Mouse (Mus musculus) limb, embryonic 13.5 days (tissue): Measurements from ENCODE around the gene Phtf2. TPM values are rescaled to one million over a fixed set of nuclear protein-coding genes. Genes with fewer than 3 reads are reported as not detected.
"Not testable (repeated sequence)": the region's sequence is repeated elsewhere in the genome, so short reads cannot be mapped to it uniquely, and the experiment has no call there.

Source experiments
- ATAC-seq: fragments of 200-750 bp; cut with Nextera tagmentation; 2 replicates; pipeline ENCODE4 v1.8.0; 2017; ENCODE audit warnings: low read depth, moderate number of reproducible peaks, moderate TSS enrichment; ENCODE audit not compliant: low FRiP score
- H3K27ac ChIP-seq: fragments of 300-500 bp; sonication (generic); 2 replicates; pipeline ENCODE4 v1.5.1; 2015; ENCODE audit warnings: inconsistent platforms, mild to moderate bottlenecking, moderate library complexity
- H3K27me3 ChIP-seq: fragments of 300-500 bp; sonication (generic); 2 replicates; pipeline ENCODE4 v1.6.1; 2015; ENCODE audit warnings: mild to moderate bottlenecking, inconsistent platforms
- H3K36me3 ChIP-seq: fragments of 300-500 bp; sonication (generic); 2 replicates; pipeline ENCODE4 v1.6.1; 2015; ENCODE audit warnings: inconsistent platforms, mild to moderate bottlenecking, moderate library complexity
- H3K4me1 ChIP-seq: fragments of 300-500 bp; sonication (generic); 2 replicates; pipeline ENCODE4 v1.6.1; 2015; ENCODE audit warnings: inconsistent platforms
- H3K4me2 ChIP-seq: fragments of 300-500 bp; sonication (generic); replicated peaks from 2 replicates; pipeline ENCODE4 v1.6.1; 2015; ENCODE audit warnings: inconsistent platforms, mild to moderate bottlenecking, moderate library complexity
- H3K4me3 ChIP-seq: fragments of 300-500 bp; sonication (generic); 2 replicates; pipeline ENCODE4 v1.5.1; 2015; ENCODE audit warnings: moderate library complexity, mild to moderate bottlenecking, inconsistent platforms
- H3K9ac ChIP-seq: fragments of 300-500 bp; sonication (generic); 2 replicates; pipeline ENCODE4 v1.6.1; 2015; ENCODE audit warnings: mild to moderate bottlenecking, inconsistent platforms
- H3K9me3 ChIP-seq: fragments of 300-500 bp; sonication (generic); 2 replicates; pipeline ENCODE4 v1.6.1; 2016; ENCODE audit warnings: inconsistent platforms
- WGBS: fragments of 180-500 bp; shearing (Covaris S2); methylation state at CpG from one replicate; pipeline ENCODE4 v1.1.7; 2015; 5-methylcytosine and 5-hydroxymethylcytosine counted together
- polyA plus RNA-seq: library from polyadenylated mRNA; unstranded; fragments of >200 nt; fragmentation: Nextera tagmentation; extraction: Ambion mirVana; gene quantifications from 2 replicates; pipeline ENCODE4 v1.2.1, GENCODE M21; 2015

The Phtf2 gene
- polyA plus RNA-seq, 1 experiment from 2014 or later, result 15.7 TPM

DNA sequence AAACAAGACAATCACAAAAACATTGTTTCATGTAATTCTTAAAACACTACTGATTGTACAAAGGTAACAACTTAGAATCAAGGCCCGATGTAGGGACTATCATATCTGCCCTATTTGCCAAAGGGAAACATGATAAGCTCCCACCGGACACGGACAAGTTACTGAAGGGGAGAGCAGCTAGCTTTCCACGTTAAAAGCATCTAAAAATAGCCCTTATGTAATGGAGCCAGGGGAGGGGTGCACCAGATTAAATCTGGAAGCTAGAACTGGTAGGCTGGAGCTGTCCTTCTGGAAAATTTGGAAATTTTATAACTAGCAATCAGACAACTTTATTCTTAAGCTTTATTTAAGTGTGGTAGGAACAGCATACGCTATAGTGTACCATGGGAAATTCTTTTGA lies 122.2 kb downstream of the Phtf2 start:
- Histone ChIP-seq H3K27me3 (no peaks in the 10 kb centered on the region), H3K9ac (no peak overlapping the region), H3K4me1 (no peaks in the 10 kb centered on the region), H3K4me2 (no peak overlapping the region), H3K4me3 (no peak overlapping the region), H3K36me3 (peaks cover 14% of the 10 kb centered on the region), H3K9me3 (no peaks in the 10 kb centered on the region), H3K27ac (no peak overlapping the region)
- WGBS, result 76% methylated on average over 5 of the region's 5 CpGs
- no peak for ATAC-seq

GRCm38 (mm10) chr5:20753963-20754362 lies 128.0 kb downstream of the Phtf2 start:
- Histone ChIP-seq H3K4me1 (no peaks in the 10 kb centered on the region; the same call in 1 of the 2 replicates), H3K4me3 (no peak overlapping the region), H3K4me2 (no peak overlapping the region), H3K9ac (no peak overlapping the region), H3K27me3 (no peaks in the 10 kb centered on the region), H3K27ac (no peak overlapping the region), H3K36me3 (peaks cover 4% of the 10 kb centered on the region), H3K9me3 (no peaks in the 10 kb centered on the region)
- 26% methylated on average over 5 of the region's 5 CpGs for whole genome bisulfite sequencing
- ATAC-seq, result no peak

- no peak overlapping the region for H3K4me3 ChIP-seq
- no peak for ATAC-seq
- H3K27me3 ChIP-seq, result no peaks in the 10 kb centered on the region
- WGBS, result 61% methylated on average over 2 of the region's 2 CpGs
- no peaks in the 10 kb centered on the region; the same call in 1 of the 2 replicates for H3K36me3 ChIP-seq
- no peak overlapping the region for H3K9ac ChIP-seq
- H3K27ac ChIP-seq, result no peak overlapping the region
- no peak overlapping the region for H3K4me2 ChIP-seq
- no peaks in the 10 kb centered on the region; the same call in 1 of the 2 replicates for H3K4me1 ChIP-seq
- H3K9me3 ChIP-seq, result no peaks in the 10 kb centered on the region
These were observed 128.8 kb downstream of the Phtf2 start for GRCm38 (mm10) chr5:20753096-20753495.

DNA sequence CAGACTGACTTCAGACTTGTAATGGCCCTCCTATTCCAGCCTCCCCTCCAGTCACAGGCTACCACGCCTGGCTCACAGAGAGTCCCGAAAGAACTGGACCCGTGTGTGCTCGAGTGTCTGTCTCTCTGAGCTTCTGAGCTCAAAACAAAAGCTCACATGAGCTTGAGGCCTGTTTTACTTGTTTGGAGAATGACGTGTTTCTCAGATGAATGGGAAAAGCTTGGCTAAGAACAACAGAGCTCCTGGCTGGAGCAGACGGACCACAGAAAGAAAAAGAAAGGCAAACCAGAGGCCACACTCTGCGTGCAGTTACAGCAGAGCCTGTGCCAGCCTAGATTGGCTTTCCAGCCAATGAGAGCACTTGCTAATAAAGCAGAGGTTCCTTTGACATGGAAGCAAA lies 130.2 kb downstream of the Phtf2 start:
- H3K27ac ChIP-seq, result no peak overlapping the region
- no peak overlapping the region for H3K4me3 ChIP-seq
- H3K36me3 ChIP-seq, result no peaks in the 10 kb centered on the region
- H3K4me1 ChIP-seq, result no peaks in the 10 kb centered on the region; the same call in 1 of the 2 replicates
- WGBS, result 56% methylated on average over 7 of the region's 7 CpGs
- H3K27me3 ChIP-seq, result no peaks in the 10 kb centered on the region
- no peaks in the 10 kb centered on the region for H3K9me3 ChIP-seq
- no peak overlapping the region for H3K9ac ChIP-seq
- ATAC-seq, result no peak
- no peak overlapping the region for H3K4me2 ChIP-seq

DNA sequence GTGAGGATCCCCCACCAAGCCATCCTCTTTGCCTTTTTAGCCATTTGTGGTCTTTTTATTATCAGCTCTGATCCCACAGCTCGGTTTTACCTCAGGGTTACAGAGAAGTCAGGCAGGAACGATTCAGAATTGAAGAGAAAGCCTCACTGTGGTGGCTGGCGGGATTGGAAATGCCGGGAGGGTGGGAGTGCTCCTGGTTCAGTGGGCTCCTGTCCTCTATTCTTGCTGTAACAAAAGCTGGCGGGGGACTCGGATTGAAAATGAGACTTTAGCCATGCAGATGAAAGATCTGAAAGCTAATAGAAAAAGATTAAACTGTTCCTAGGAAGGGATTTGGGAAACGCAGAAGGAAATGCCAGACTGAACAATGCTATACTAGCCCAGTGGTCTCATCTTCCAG lies 130.9 kb downstream of the Phtf2 start:
- Histone ChIP-seq H3K9ac (no peak overlapping the region), H3K27ac (no peak overlapping the region)
- 76% methylated on average over 7 of the region's 7 CpGs for WGBS

DNA sequence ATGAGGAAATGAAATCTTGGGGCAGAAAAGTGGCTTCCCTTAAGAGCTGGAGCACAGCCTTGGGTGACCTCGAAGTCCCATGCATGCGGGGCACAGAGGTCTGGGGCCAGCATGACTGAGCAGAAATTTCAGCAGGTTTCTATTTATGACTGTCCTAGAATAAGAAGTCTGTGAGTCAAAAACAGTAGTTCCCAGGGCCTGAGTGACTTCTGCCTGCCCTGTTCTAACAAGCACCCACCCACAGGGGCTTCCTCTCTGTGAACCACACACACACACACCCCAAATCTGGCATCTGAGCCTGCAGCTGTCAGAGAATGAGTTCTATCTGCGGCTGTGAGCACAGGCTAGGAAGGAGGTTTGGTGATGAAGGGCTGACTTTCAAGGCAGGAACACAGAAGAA lies 132.4 kb downstream of the Phtf2 start:
- H3K9me3 ChIP-seq, result no peaks in the 10 kb centered on the region
- H3K4me3 ChIP-seq, result no peak overlapping the region
- H3K36me3 ChIP-seq, result no peaks in the 10 kb centered on the region
- no peaks in the 10 kb centered on the region for H3K27me3 ChIP-seq
- no peak overlapping the region for H3K4me2 ChIP-seq
- WGBS, result 74% methylated on average over 3 of the region's 3 CpGs
- H3K9ac ChIP-seq, result no peak overlapping the region
- no peak overlapping the region for H3K27ac ChIP-seq
- no peak for ATAC-seq
- no peaks in the 10 kb centered on the region; the same call in 1 of the 2 replicates for H3K4me1 ChIP-seq

More for the DNA sequence above, 130.9 kb downstream of the Phtf2 start:
- no peak overlapping the region for H3K4me2 ChIP-seq
- no peak for ATAC-seq
- no peak overlapping the region for H3K4me3 ChIP-seq
- no peaks in the 10 kb centered on the region for H3K27me3 ChIP-seq
- no peaks in the 10 kb centered on the region for H3K36me3 ChIP-seq
- H3K4me1 ChIP-seq, result no peaks in the 10 kb centered on the region; the same call in 1 of the 2 replicates
- H3K9me3 ChIP-seq, result no peaks in the 10 kb centered on the region

DNA sequence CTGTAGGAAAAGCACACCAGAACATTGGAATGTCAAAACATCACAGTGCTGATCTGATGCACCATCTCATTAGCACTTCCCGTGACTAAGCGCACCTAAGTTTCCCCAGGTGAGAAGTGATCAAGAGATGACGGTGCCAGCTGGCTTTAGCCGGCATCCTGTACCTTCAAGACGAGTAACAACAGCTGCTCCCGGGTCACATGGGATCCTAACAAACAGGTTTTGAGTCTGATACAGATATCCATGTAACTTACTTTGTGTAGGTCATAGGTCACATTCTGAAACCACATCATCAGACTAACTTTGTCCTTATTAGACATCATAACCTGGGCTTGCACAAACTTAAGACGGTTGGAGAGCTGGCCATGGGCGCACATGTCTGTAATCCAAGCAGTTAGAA lies 133.1 kb downstream of the Phtf2 start:
- no peak overlapping the region for H3K4me3 ChIP-seq
- no peak for ATAC-seq
- H3K9ac ChIP-seq, result no peak overlapping the region
- no peak overlapping the region for H3K27ac ChIP-seq
- no peaks in the 10 kb centered on the region for H3K9me3 ChIP-seq
- no peaks in the 10 kb centered on the region for H3K36me3 ChIP-seq
- H3K4me2 ChIP-seq, result no peak overlapping the region
- no peaks in the 10 kb centered on the region for H3K4me1 ChIP-seq
- no peaks in the 10 kb centered on the region for H3K27me3 ChIP-seq
- WGBS, result 83% methylated on average over 8 of the region's 8 CpGs

- 84% methylated on average over 4 of the region's 4 CpGs for WGBS
These were observed 133.8 kb downstream of the Phtf2 start for GRCm38 (mm10) chr5:20748142-20748541.

GRCm38 (mm10) chr5:20741936-20742335 lies 140.0 kb downstream of the Phtf2 start:
- Histone ChIP-seq H3K4me3 (no peak overlapping the region), H3K9me3 (no peaks in the 10 kb centered on the region), H3K4me2 (no peak overlapping the region), H3K36me3 (no peaks in the 10 kb centered on the region), H3K4me1 (no peaks in the 10 kb centered on the region), H3K9ac (no peak overlapping the region), H3K27ac (no peak overlapping the region), H3K27me3 (no peaks in the 10 kb centered on the region)
- 71% methylated on average over 8 of the region's 8 CpGs for WGBS
- ATAC-seq, result no peak

More at GRCm38 (mm10) chr5:20748142-20748541, 133.8 kb downstream of the Phtf2 start:
- H3K36me3 ChIP-seq, result no peaks in the 10 kb centered on the region
- H3K4me2 ChIP-seq, result no peak overlapping the region
- H3K4me3 ChIP-seq, result no peak overlapping the region
- ATAC-seq, result no peak
- no peaks in the 10 kb centered on the region for H3K27me3 ChIP-seq
- no peak overlapping the region for H3K9ac ChIP-seq
- H3K27ac ChIP-seq, result no peak overlapping the region
- H3K4me1 ChIP-seq, result no peaks in the 10 kb centered on the region
- no peaks in the 10 kb centered on the region for H3K9me3 ChIP-seq

DNA sequence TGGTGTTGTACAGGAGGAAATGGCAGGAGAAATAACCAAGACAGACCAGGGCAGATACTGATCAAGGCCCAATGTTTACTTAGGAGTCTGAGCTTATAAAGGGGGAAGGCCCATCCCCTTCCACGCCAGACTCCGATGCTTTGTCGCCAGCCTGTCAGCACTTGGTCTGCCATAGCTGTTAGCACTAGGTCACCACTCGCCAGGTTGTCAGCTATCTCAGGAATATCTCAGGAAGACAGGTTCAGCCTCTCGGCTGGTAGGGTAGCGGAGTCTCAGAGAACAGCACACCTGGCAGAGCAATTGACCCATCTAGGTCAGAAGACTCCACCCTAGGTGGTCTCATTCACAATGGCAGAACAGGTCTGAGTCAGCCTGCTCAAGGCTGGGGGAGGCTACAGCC lies 140.7 kb downstream of the Phtf2 start:
- no peaks in the 10 kb centered on the region for H3K9me3 ChIP-seq
- no peak overlapping the region for H3K4me3 ChIP-seq
- 78% methylated on average over 6 of the region's 6 CpGs for WGBS
- no peak overlapping the region for H3K4me2 ChIP-seq
- no peaks in the 10 kb centered on the region for H3K36me3 ChIP-seq
- H3K4me1 ChIP-seq, result no peaks in the 10 kb centered on the region
- H3K27ac ChIP-seq, result no peak overlapping the region
- no peaks in the 10 kb centered on the region for H3K27me3 ChIP-seq
- no peak for ATAC-seq
- no peak overlapping the region for H3K9ac ChIP-seq

- H3K27ac ChIP-seq, result no peak overlapping the region
- no peak overlapping the region for H3K4me3 ChIP-seq
- H3K9ac ChIP-seq, result no peak overlapping the region
- H3K27me3 ChIP-seq, result no peaks in the 10 kb centered on the region
- no peak overlapping the region for H3K4me2 ChIP-seq
- no peaks in the 10 kb centered on the region for H3K36me3 ChIP-seq
- WGBS, result 61% methylated on average over 2 of the region's 2 CpGs
- H3K9me3 ChIP-seq, result no peaks in the 10 kb centered on the region
- no peak for ATAC-seq
- no peaks in the 10 kb centered on the region for H3K4me1 ChIP-seq
These were observed 143.1 kb downstream of the Phtf2 start for GRCm38 (mm10) chr5:20738795-20739194.

GRCm38 (mm10) chr5:20723226-20723625 lies 158.7 kb downstream of the Phtf2 start:
- H3K36me3 ChIP-seq, H3K9ac ChIP-seq, H3K4me1 ChIP-seq: not testable (repeated sequence)

DNA sequence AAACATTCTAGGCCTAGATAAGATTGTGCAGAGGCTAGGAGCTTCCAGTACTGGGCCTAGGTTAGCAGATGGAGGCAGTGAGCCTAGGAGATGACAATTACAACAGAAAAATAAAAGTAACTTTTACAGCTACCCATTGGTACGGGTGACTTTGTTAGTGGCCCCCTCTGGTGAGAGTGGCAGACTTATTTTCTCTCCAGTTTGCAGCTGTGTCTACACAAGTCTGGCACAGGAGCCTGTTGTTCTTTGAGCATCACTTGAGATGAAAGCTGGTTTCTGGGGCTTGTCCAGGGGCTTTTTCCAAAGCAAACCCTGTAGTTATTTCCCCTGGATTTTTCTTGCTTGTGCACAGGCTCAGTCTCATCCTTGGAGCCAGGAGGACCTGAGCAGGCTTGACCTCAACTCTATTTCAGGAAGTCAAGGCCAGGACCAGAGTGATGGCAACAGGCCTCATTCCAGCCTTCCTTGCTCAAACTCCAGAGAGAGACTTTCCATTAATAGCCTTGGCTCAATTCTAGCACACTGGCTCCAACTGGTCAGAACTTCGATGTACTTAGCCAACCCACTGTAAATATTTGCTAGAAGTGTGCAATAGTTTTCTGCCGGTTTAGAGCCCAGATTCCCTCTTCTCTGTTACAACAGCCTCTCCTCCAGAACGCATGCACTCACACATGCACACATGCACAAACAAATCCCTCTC lies 161.6 kb downstream of the Phtf2 start:
- 66% methylated on average over 4 of the region's 4 CpGs for WGBS
- H3K9me3 ChIP-seq, result no peaks in the 10 kb centered on the region
- no peak overlapping the region for H3K4me3 ChIP-seq
- H3K9ac ChIP-seq, result no peak overlapping the region
- no peaks in the 10 kb centered on the region for H3K27me3 ChIP-seq
- no peaks in the 10 kb centered on the region for H3K4me1 ChIP-seq
- no peaks in the 10 kb centered on the region for H3K36me3 ChIP-seq
- no peak for ATAC-seq
- H3K27ac ChIP-seq, result no peak overlapping the region
- no peak overlapping the region for H3K4me2 ChIP-seq

More at GRCm38 (mm10) chr5:20723226-20723625, 158.7 kb downstream of the Phtf2 start:
- not testable (repeated sequence) for H3K27ac ChIP-seq, H3K27me3 ChIP-seq, H3K9me3 ChIP-seq, ATAC-seq, H3K4me2 ChIP-seq, H3K4me3 ChIP-seq
- WGBS, result 80% methylated on average over 4 of the region's 4 CpGs
